Mouse (Mus musculus): Measurements from ENCODE around the gene Nudt14. TPM values are rescaled to one million over a fixed set of nuclear protein-coding genes. Genes with fewer than 3 reads are reported as not detected.

Nudt14 gene
- polyA plus RNA-seq, 1 experiment from 2014 or later: 61.2 TPM

DNA sequence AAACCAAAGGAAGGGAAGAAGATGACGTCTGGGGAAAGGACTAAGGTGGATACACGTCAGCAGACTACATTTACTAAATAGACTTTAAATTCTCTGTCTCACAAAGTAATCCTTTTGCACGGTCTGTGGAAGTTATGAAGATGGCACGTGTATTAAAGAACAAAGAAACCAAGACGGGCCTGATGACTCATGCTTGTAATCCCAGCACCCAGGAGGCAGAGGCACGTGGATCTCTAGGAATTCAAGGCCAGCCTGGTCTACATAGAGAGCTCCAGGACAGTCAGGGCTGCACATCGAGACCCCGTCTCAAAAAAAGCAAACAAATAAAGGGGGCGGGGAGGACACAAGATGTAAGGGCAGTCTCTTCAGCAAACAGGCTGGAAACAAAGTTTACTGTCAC lies 32.8 kb upstream of the Nudt14 start:
- Histone ChIP-seq H3K27ac (ENCODE audit: low read depth, low read length) (no peak overlapping the region), H3K36me3 (ENCODE audit: control insufficient read depth, insufficient read depth, low read length) (peaks cover 14% of the 10 kb centered on the region; the same call in 1 of the 2 replicates), H3K9ac (ENCODE audit: low read length) (no peak overlapping the region), H3K4me2 (ENCODE audit: low read depth) (no peak overlapping the region), H3K9me3 (ENCODE audit: control insufficient read depth, low read length) (no peaks in the 10 kb centered on the region), H3K4me1 (ENCODE audit: control insufficient read depth, insufficient read depth, low read length) (peaks cover 5% of the 10 kb centered on the region), H3K27me3 (ENCODE audit: control insufficient read depth, insufficient read depth, low read length) (no peaks in the 10 kb centered on the region), H3K4me3 (ENCODE audit: low read depth, low read length) (no peak overlapping the region)
- ATAC-seq (ENCODE audit: insufficient read depth, low FRiP score, low TSS enrichment) (no peak), DNase-seq (ENCODE audit: low spot score) (no peak)
- WGBS: 90% methylated on average over 9 of the region's 9 CpGs

DNA sequence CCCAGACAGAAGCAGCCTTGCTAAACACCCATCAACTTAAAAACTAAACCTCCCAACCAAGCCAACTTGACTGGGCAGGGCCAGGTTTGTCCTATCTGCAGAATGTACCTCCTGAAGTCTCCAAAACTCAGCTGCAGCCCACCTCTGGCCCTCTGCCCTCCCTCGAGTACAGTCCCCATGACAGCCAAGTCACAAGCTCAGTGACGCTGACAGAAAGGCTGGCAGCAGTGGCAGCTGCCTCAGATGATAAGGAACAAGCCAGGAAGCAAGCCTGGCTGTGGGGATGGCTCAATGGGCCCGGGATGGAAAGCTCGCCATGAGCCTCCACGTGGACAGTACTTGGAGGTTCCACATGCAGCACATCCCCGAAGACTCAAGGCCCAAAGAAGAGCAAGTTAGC lies 27.7 kb upstream of the Nudt14 start:
- WGBS: 93% methylated on average over 6 of the region's 6 CpGs
- peaks cover 42% of the 10 kb centered on the region for H3K36me3 ChIP-seq (ENCODE audit: control insufficient read depth, insufficient read depth, low read length)
- no peaks in the 10 kb centered on the region for H3K27me3 ChIP-seq (ENCODE audit: control insufficient read depth, insufficient read depth, low read length)
- ATAC-seq (ENCODE audit: insufficient read depth, low FRiP score, low TSS enrichment): no peak
- H3K9ac ChIP-seq (ENCODE audit: low read length): no peak overlapping the region
- H3K4me1 ChIP-seq (ENCODE audit: control insufficient read depth, insufficient read depth, low read length): no peaks in the 10 kb centered on the region
- no peak overlapping the region for H3K27ac ChIP-seq (ENCODE audit: low read depth, low read length)
- no peak for DNase-seq (ENCODE audit: low spot score)
- no peak overlapping the region for H3K4me2 ChIP-seq (ENCODE audit: low read depth)
- H3K4me3 ChIP-seq (ENCODE audit: low read depth, low read length): no peak overlapping the region
- H3K9me3 ChIP-seq (ENCODE audit: control insufficient read depth, low read length): no peaks in the 10 kb centered on the region

DNA sequence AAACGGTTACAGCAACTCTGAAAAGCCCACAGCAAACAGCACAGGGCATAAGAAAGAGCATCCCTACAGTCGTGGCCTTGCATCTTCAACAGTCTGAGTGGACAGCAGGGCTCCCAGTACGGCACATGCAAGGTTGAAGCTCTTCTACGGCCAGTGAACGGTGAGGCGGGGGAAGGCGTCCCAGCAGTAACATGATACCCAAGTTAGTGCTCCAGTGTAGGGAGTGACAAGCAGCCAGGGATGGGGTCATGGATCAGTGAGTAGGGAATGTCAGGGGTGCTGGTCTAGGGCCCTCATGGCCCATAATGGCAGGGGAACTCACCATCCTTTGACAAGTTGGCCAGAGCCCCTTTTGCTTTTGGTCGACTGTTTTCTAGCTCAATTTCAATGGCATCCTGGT lies 27.0 kb upstream of the Nudt14 start:
- Histone ChIP-seq H3K4me1 (ENCODE audit: control insufficient read depth, insufficient read depth, low read length) (no peaks in the 10 kb centered on the region), H3K9ac (ENCODE audit: low read length) (no peak overlapping the region), H3K9me3 (ENCODE audit: control insufficient read depth, low read length) (no peaks in the 10 kb centered on the region), H3K36me3 (ENCODE audit: control insufficient read depth, insufficient read depth, low read length) (peaks cover 45% of the 10 kb centered on the region), H3K4me3 (ENCODE audit: low read depth, low read length) (no peak overlapping the region), H3K27ac (ENCODE audit: low read depth, low read length) (no peak overlapping the region), H3K27me3 (ENCODE audit: control insufficient read depth, insufficient read depth, low read length) (no peaks in the 10 kb centered on the region), H3K4me2 (ENCODE audit: low read depth) (no peak overlapping the region)
- no peak for DNase-seq (ENCODE audit: low spot score)
- 68% methylated on average over 8 of the region's 8 CpGs for WGBS
- no peak for ATAC-seq (ENCODE audit: insufficient read depth, low FRiP score, low TSS enrichment)

DNA sequence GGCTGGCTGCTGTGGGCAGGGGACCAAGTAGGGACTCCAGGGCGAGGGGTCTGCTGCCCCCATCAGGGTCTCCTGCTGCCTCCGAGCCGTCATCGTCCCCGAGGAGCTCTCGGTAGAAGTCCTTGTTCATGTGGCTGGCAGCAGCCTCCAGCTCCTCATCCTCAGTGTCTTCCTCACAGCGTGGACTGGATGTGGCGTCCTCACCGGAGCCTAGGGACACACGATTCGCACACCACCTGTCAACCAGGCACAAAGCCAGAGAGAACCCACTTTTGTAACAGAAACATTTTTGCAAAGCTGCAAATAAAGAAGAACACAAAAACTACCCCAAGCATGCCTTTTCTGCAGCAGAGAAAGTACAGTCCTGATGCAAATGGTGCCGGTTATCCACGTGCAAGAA lies 23.9 kb upstream of the Nudt14 start:
- Histone ChIP-seq H3K36me3 (ENCODE audit: control insufficient read depth, insufficient read depth, low read length) (peaks cover 66% of the 10 kb centered on the region), H3K4me1 (ENCODE audit: control insufficient read depth, insufficient read depth, low read length) (no peaks in the 10 kb centered on the region)

DNA sequence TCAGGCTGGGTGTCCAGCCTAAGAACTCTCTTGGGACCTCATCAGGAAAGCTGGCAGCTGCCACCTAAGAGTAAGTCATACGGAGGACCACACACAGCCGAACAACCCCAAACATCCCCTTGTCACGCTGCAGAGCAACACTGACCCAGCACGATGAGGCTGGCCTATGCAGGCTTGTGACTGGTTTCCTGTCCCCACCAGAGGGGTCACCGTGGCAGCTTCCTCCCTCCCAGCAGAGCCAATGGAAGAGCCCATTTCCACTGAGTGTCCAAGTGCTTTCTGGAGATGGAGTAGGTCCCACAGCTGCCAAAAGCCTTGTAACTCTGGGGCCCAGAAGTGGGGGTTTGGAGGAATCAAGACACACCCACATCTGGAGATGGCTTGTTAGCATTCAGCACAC lies 19.9 kb upstream of the Nudt14 start:
- 83% methylated on average over 5 of the region's 5 CpGs for WGBS

More for the DNA sequence above, 23.9 kb upstream of the Nudt14 start:
- ATAC-seq (ENCODE audit: insufficient read depth, low FRiP score, low TSS enrichment): no peak
- 93% methylated on average over 13 of the region's 13 CpGs for WGBS
- H3K27ac ChIP-seq (ENCODE audit: low read depth, low read length): no peak overlapping the region
- H3K9me3 ChIP-seq (ENCODE audit: control insufficient read depth, low read length): no peaks in the 10 kb centered on the region
- no peak overlapping the region for H3K4me3 ChIP-seq (ENCODE audit: low read depth, low read length)
- H3K27me3 ChIP-seq (ENCODE audit: control insufficient read depth, insufficient read depth, low read length): no peaks in the 10 kb centered on the region
- H3K9ac ChIP-seq (ENCODE audit: low read length): no peak overlapping the region
- no peak overlapping the region for H3K4me2 ChIP-seq (ENCODE audit: low read depth)
- no peak for DNase-seq (ENCODE audit: low spot score)

DNA sequence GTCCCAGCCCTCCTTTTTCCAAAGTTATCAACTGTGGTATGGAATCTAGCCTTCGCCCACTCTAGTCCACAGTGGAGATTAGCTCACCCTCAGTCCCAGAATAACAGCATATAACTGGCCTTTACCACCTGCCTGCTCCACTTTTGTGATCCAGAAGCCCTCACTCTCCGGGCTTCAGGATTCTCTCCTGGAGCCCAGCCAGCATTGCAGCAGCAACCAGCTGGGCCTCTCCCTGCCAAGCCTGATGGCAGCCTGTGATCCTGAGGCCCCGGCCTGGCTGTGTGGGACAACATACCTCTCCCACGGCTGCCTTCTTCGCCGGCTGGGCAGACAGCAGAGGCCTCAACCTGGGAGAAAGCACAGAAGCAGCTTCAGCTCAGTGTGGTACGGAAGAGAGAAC lies 19.5 kb upstream of the Nudt14 start:
- no peak overlapping the region for H3K27ac ChIP-seq (ENCODE audit: low read depth, low read length)
- H3K4me3 ChIP-seq (ENCODE audit: low read depth, low read length): no peak overlapping the region
- DNase-seq (ENCODE audit: low spot score) (no peak), ATAC-seq (ENCODE audit: insufficient read depth, low FRiP score, low TSS enrichment) (no peak)
- peaks cover 48% of the 10 kb centered on the region for H3K36me3 ChIP-seq (ENCODE audit: control insufficient read depth, insufficient read depth, low read length)
- 89% methylated on average over 7 of the region's 7 CpGs for WGBS
- no peaks in the 10 kb centered on the region for H3K9me3 ChIP-seq (ENCODE audit: control insufficient read depth, low read length)
- H3K4me2 ChIP-seq (ENCODE audit: low read depth): no peak overlapping the region
- no peaks in the 10 kb centered on the region for H3K27me3 ChIP-seq (ENCODE audit: control insufficient read depth, insufficient read depth, low read length)
- H3K4me1 ChIP-seq (ENCODE audit: control insufficient read depth, insufficient read depth, low read length): no peaks in the 10 kb centered on the region
- H3K9ac ChIP-seq (ENCODE audit: low read length): no peak overlapping the region

More for the DNA sequence above, 19.9 kb upstream of the Nudt14 start:
- Histone ChIP-seq H3K36me3 (ENCODE audit: control insufficient read depth, insufficient read depth, low read length) (peaks cover 52% of the 10 kb centered on the region), H3K9ac (ENCODE audit: low read length) (no peak overlapping the region), H3K27me3 (ENCODE audit: control insufficient read depth, insufficient read depth, low read length) (no peaks in the 10 kb centered on the region), H3K4me1 (ENCODE audit: control insufficient read depth, insufficient read depth, low read length) (no peaks in the 10 kb centered on the region), H3K4me3 (ENCODE audit: low read depth, low read length) (no peak overlapping the region), H3K4me2 (ENCODE audit: low read depth) (no peak overlapping the region), H3K9me3 (ENCODE audit: control insufficient read depth, low read length) (no peaks in the 10 kb centered on the region), H3K27ac (ENCODE audit: low read depth, low read length) (no peak overlapping the region)
- no peak for DNase-seq (ENCODE audit: low spot score)
- no peak for ATAC-seq (ENCODE audit: insufficient read depth, low FRiP score, low TSS enrichment)

DNA sequence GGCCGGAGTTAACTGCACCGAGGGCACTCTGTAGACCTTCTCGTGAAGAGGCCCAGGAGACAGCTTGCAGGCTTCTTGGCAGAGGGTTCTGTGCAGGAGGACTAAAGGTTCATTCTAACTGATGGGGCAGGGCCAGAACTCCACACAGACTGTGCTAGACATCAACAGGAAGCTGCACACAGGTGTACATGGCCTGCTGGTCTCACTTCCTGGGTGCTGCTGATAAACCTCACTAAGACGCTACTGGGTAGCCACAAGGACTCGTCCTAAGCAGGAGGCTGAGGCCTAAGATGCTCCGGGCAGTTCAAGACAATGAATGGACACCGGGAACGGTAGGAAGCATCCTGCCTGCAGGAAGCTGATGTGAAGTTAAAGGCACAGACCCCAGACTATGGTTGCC lies 17.5 kb upstream of the Nudt14 start:
- WGBS: 92% methylated on average over 8 of the region's 8 CpGs
- H3K4me3 ChIP-seq (ENCODE audit: low read depth, low read length): no peak overlapping the region
- ATAC-seq (ENCODE audit: insufficient read depth, low FRiP score, low TSS enrichment) (no peak), DNase-seq (ENCODE audit: low spot score) (no peak)
- H3K27me3 ChIP-seq (ENCODE audit: control insufficient read depth, insufficient read depth, low read length): no peaks in the 10 kb centered on the region
- no peaks in the 10 kb centered on the region for H3K9me3 ChIP-seq (ENCODE audit: control insufficient read depth, low read length)
- peaks cover 38% of the 10 kb centered on the region for H3K36me3 ChIP-seq (ENCODE audit: control insufficient read depth, insufficient read depth, low read length)
- no peak overlapping the region for H3K9ac ChIP-seq (ENCODE audit: low read length)
- no peak overlapping the region for H3K4me2 ChIP-seq (ENCODE audit: low read depth)
- H3K27ac ChIP-seq (ENCODE audit: low read depth, low read length): no peak overlapping the region
- H3K4me1 ChIP-seq (ENCODE audit: control insufficient read depth, insufficient read depth, low read length): no peaks in the 10 kb centered on the region

DNA sequence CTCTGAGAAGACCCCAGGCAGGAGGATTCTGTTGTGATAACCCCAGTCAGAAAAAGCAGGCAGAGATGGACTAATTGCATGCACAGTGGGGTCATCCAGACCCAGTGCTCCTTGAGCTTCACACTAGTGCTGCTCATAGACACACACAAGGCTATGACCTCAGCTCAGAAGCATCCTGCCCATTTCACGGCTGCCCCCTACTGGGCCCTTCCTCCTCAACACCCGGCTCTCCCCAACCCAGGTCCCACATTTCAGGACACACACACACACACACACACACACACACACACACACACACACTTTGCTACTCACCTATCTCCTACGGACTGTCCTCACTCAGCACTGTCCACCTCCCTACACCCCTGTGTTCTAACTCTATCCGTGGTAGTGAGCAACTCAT lies 16.4 kb upstream of the Nudt14 start:
- H3K4me2 ChIP-seq (ENCODE audit: low read depth): no peak overlapping the region
- 0 out of 2 replicates have a peak, but pooled peaks have one; percentile 36 for ATAC-seq (ENCODE audit: insufficient read depth, low FRiP score, low TSS enrichment)
- H3K36me3 ChIP-seq (ENCODE audit: control insufficient read depth, insufficient read depth, low read length): peaks cover 31% of the 10 kb centered on the region

DNA sequence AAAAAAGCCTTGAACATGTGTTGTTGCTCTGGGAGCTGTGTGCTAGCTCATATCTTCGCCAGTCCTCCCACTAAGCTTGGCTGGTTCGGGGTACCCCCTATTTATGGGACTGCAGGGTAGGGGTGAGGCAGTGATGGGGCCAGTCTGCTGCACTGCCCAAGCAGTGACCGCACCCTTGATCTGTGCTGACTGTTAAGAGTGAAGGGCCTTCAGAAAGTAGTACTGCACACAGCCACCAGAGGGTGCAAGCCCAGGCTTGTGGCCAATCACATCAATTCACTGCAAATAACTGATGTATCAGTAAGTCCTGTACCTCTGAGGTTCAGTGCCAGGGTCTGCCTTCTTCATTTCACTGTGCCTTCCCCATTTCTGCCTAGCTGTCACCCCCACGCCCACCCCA lies 13.9 kb upstream of the Nudt14 start:
- Histone ChIP-seq H3K4me2 (ENCODE audit: low read depth) (no peak overlapping the region), H3K9me3 (ENCODE audit: control insufficient read depth, low read length) (no peaks in the 10 kb centered on the region), H3K9ac (ENCODE audit: low read length) (no peak overlapping the region), H3K27me3 (ENCODE audit: control insufficient read depth, insufficient read depth, low read length) (no peaks in the 10 kb centered on the region), H3K4me1 (ENCODE audit: control insufficient read depth, insufficient read depth, low read length) (peaks cover 3% of the 10 kb centered on the region; the same call in 1 of the 2 replicates), H3K27ac (ENCODE audit: low read depth, low read length) (no peak overlapping the region), H3K4me3 (ENCODE audit: low read depth, low read length) (no peak overlapping the region), H3K36me3 (ENCODE audit: control insufficient read depth, insufficient read depth, low read length) (peaks cover 11% of the 10 kb centered on the region)
- 36% methylated on average over 4 of the region's 4 CpGs for WGBS
- peak; percentile 68 for DNase-seq (ENCODE audit: low spot score)
- peak; percentile 49; the same call in 1 of the 2 replicates for ATAC-seq (ENCODE audit: insufficient read depth, low FRiP score, low TSS enrichment)

More for the DNA sequence above, 16.4 kb upstream of the Nudt14 start:
- H3K9ac ChIP-seq (ENCODE audit: low read length): no peak overlapping the region
- no peak for DNase-seq (ENCODE audit: low spot score)
- no peaks in the 10 kb centered on the region for H3K27me3 ChIP-seq (ENCODE audit: control insufficient read depth, insufficient read depth, low read length)
- no peak overlapping the region for H3K4me3 ChIP-seq (ENCODE audit: low read depth, low read length)
- 35% methylated on average over 4 of the region's 4 CpGs for WGBS
- no peak overlapping the region for H3K27ac ChIP-seq (ENCODE audit: low read depth, low read length)
- no peaks in the 10 kb centered on the region for H3K9me3 ChIP-seq (ENCODE audit: control insufficient read depth, low read length)
- H3K4me1 ChIP-seq (ENCODE audit: control insufficient read depth, insufficient read depth, low read length): no peaks in the 10 kb centered on the region

All from neural tube, embryonic 11.5 days (tissue).